Mouse (Mus musculus): ENCODE data around the gene Slc16a7.
A peak's percentile ranks its signal among the peaks of the same experiment; 100 is the strongest.

Gene Slc16a7

DNA sequence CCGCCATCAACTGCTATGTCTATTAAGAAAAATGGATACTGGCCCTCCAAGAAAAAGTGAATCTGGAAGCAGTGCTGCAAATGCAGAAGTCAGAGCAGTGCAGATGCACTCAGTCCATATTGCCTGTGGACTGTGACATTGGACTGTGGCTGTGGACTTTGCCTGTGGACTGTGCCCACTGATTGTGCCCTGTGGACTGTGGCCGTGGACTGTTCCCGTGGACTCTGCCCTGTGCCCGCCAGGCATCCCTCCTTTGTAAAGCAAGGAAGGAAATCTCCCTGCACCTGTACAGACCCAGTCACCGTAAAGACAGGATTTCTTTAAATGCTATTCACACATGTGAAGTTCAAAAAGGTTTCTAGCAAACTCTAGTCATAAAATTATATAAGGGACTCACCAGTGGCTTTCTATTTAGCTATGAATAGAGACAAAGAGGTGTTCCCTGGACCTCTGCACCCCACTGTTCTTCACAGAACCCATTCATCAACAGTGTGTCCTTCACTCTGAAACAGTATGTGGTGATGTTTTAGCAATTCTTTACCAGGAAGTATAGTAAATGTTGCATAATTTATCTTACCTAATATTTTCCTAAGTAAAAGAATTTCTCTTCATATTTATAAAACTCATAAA, 114.6 kb downstream of the Slc16a7 start:
- no peak for TF ChIP-seq GATA4 (IDR thresholded peaks at IDR 0.05; ENCODE audit: insufficient replicate concordance, low read length)

- TF ChIP-seq GATA4 (IDR thresholded peaks at IDR 0.05; ENCODE audit: insufficient replicate concordance, low read length): no peak
Observed at GRCm38 (mm10) chr10:125273759-125274158, 115.5 kb downstream of the Slc16a7 start.

- TF ChIP-seq GATA4 (IDR thresholded peaks at IDR 0.05; ENCODE audit: insufficient replicate concordance, low read length): no peak
Observed at GRCm38 (mm10) chr10:125271448-125271847, 117.8 kb downstream of the Slc16a7 start.

- TF ChIP-seq GATA4 (IDR thresholded peaks at IDR 0.05; ENCODE audit: insufficient replicate concordance, low read length): no peak
Observed at GRCm38 (mm10) chr10:125270266-125270665, 119.0 kb downstream of the Slc16a7 start.

DNA sequence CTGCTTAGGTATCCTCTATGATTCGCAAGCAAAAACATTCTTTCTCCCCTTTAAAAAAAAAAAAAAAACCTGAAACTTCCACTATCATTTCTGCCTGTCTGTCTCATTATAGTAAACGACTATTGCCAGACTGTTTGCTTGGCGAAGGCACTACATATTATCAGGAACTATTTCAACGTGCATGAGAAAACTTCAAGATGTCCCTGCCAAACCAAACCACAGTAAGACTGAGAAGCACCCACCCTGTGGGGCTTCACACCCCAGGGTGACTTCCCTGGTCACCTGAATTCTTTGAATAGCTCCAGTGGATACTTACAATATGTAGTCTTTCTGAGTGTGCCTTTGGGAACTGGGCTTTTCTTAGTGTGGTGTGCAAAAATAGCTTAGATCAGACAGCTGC, 122.9 kb downstream of the Slc16a7 start:
- no peak; the same call in 1 of the 2 replicates for TF ChIP-seq GATA4 (IDR thresholded peaks at IDR 0.05; ENCODE audit: insufficient replicate concordance, low read length)

DNA sequence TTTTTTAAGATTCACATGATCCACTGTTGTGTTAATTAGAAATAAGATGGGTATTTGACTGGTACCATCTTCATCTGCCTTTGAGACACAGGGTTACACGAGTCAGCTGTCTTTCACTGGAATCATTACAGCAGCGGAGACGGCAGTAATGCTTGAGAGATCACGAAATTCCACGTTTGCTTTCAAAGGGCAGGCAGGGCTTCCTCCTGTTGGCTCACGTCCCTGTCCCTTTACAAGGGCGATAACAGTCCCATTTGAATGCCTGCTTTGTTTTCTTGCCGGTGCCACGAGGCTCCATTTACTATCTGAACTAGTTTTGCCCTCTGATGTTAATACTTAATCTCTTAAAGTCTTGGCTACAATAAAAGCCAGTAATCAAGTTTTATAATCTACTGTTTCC, 123.4 kb downstream of the Slc16a7 start:
- peak; percentile 86 for TF ChIP-seq GATA4 (IDR thresholded peaks at IDR 0.05; ENCODE audit: insufficient replicate concordance, low read length)

- TF ChIP-seq GATA4 (IDR thresholded peaks at IDR 0.05; ENCODE audit: insufficient replicate concordance, low read length): no peak
Observed at GRCm38 (mm10) chr10:125265467-125265866, 123.8 kb downstream of the Slc16a7 start.

GRCm38 (mm10) chr10:125264938-125265337, 124.3 kb downstream of the Slc16a7 start:
- TF ChIP-seq GATA4 (IDR thresholded peaks at IDR 0.05; ENCODE audit: insufficient replicate concordance, low read length): no peak

- no peak for TF ChIP-seq GATA4 (IDR thresholded peaks at IDR 0.05; ENCODE audit: insufficient replicate concordance, low read length)
Observed at GRCm38 (mm10) chr10:125255904-125256303, 133.4 kb downstream of the Slc16a7 start.

GRCm38 (mm10) chr10:125214536-125214935, 174.7 kb downstream of the Slc16a7 start:
- no peak for TF ChIP-seq GATA4 (IDR thresholded peaks at IDR 0.05; ENCODE audit: insufficient replicate concordance, low read length)

- TF ChIP-seq GATA4 (IDR thresholded peaks at IDR 0.05; ENCODE audit: insufficient replicate concordance, low read length): no peak
Observed at GRCm38 (mm10) chr10:125213805-125214204, 175.5 kb downstream of the Slc16a7 start.

DNA sequence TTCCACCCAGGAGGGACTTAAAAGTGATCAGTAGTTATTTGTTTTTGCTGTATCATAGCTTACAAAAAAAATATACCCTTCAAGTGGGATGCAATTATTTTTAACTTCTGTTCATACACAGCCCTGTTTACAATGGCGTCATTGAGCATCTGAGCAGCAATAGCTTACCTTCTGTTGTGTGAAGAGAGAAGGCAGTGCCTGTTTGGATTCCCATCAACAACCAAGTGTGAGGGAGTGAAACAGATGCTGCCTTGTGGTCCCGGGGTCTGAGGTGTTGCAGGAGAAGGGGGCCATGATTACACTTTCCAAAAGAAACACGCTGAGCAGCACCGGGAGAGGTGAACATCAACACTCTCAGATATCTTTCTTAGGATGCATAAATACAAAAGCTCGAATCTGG, 201.7 kb downstream of the Slc16a7 start:
- TF ChIP-seq GATA4 (IDR thresholded peaks at IDR 0.05; ENCODE audit: insufficient replicate concordance, low read length): no peak

- TF ChIP-seq GATA4 (IDR thresholded peaks at IDR 0.05; ENCODE audit: insufficient replicate concordance, low read length): no peak
Observed at GRCm38 (mm10) chr10:125185387-125185786, 203.9 kb downstream of the Slc16a7 start.

- TF ChIP-seq GATA4 (IDR thresholded peaks at IDR 0.05; ENCODE audit: insufficient replicate concordance, low read length): no peak
Observed at GRCm38 (mm10) chr10:125184146-125184545, 205.1 kb downstream of the Slc16a7 start.

- no peak for TF ChIP-seq GATA4 (IDR thresholded peaks at IDR 0.05; ENCODE audit: insufficient replicate concordance, low read length)
Observed at GRCm38 (mm10) chr10:125182545-125182944, 206.7 kb downstream of the Slc16a7 start.

- TF ChIP-seq GATA4 (IDR thresholded peaks at IDR 0.05; ENCODE audit: insufficient replicate concordance, low read length): no peak
Observed at GRCm38 (mm10) chr10:125177782-125178181, 211.5 kb downstream of the Slc16a7 start.

- TF ChIP-seq GATA4 (IDR thresholded peaks at IDR 0.05; ENCODE audit: insufficient replicate concordance, low read length): no peak
Observed at GRCm38 (mm10) chr10:125175013-125175650, 214.1 kb downstream of the Slc16a7 start.

Data from liver, adult (tissue).